In genomic region chr2:69789429-69790069, GRCm38 (mm10) we compare ENCODE assay signal across 7 mouse cellular contexts. TPM values are rescaled to one million over a fixed set of nuclear protein-coding genes. Genes with fewer than 3 reads are reported as not detected.
A peak's percentile ranks its signal among the peaks of the same experiment; 100 is the strongest.
DNase-seq lines count a peak whose midpoint lies in the region; ATAC-seq lines count a peak whose summit lies in the region.

TSS of gene Ccdc173 (minus strand) at chr2:69789575.
TSS of gene Phospho2 (plus strand) at chr2:69789623.

- peak within 1 kb of the TSS; percentile 76 for H3K4me3 ChIP-seq in intestine, embryonic 16.5 days (ENCODE audit: low read length)
- peak within 1 kb of the TSS; percentile 54 for H3K4me3 ChIP-seq in midbrain, embryonic 11.5 days (ENCODE audit: low read depth, low read length)

- H3K27me3 ChIP-seq in intestine, embryonic 16.5 days (replicated peaks; ENCODE audit: control insufficient read depth, insufficient read depth, low read length): no peaks in the 10 kb centered on the region
- H3K27me3 ChIP-seq in midbrain, embryonic 11.5 days (ENCODE audit: control insufficient read depth, insufficient read depth, low read length): no peaks in the 10 kb centered on the region

- WGBS in intestine, embryonic 16.5 days: 1% methylated on average over 48 of the region's 48 CpGs
- WGBS in midbrain, embryonic 11.5 days: 2% methylated on average over 48 of the region's 48 CpGs

- H3K4me2 ChIP-seq in intestine, embryonic 16.5 days (ENCODE audit: low read depth, low read length): peak within 1 kb of the TSS; percentile 72
- H3K4me2 ChIP-seq in midbrain, embryonic 11.5 days: peak within 1 kb of the TSS; percentile 87

- no peaks in the 10 kb centered on the region for H3K9me3 ChIP-seq in intestine, embryonic 16.5 days (ENCODE audit: control insufficient read depth, low read length)
- no peaks in the 10 kb centered on the region for H3K9me3 ChIP-seq in midbrain, embryonic 11.5 days (ENCODE audit: control insufficient read depth, low read length)

- peak; percentile 98 for DNase-seq in adrenal gland, adult 8-10 months
- peak; percentile 95 for DNase-seq in embryo, embryonic 9.5 days (ENCODE audit: extremely low spot score)
- DNase-seq in gastrocnemius, postnatal 4 days (ENCODE audit: low spot score in 2 of 2): peak; percentile 98 to 99
- DNase-seq in left cerebral cortex, postnatal 36 days (ENCODE audit: low spot score in 2 of 2): peak; percentile 97 to 98
- peak; percentile 100 for DNase-seq in midbrain, embryonic 11.5 days (ENCODE audit: low spot score, missing footprints)
- peak; percentile 98 for DNase-seq in skeletal muscle tissue, adult 2 months (ENCODE audit: low read depth, low spot score)

- H3K36me3 ChIP-seq in intestine, embryonic 16.5 days (ENCODE audit: control insufficient read depth, insufficient read depth, low read length): no peaks in the 10 kb centered on the region
- H3K36me3 ChIP-seq in midbrain, embryonic 11.5 days (ENCODE audit: control insufficient read depth, insufficient read depth, low read length): peaks cover 2% of the 10 kb centered on the region; the same call in 1 of the 2 replicates

- H3K4me1 ChIP-seq in intestine, embryonic 16.5 days (ENCODE audit: control insufficient read depth, insufficient read depth, low read length): no peaks in the 10 kb centered on the region
- no peaks in the 10 kb centered on the region for H3K4me1 ChIP-seq in midbrain, embryonic 11.5 days (ENCODE audit: control insufficient read depth, insufficient read depth, low read length)

- intact Hi-C loops in left cerebral cortex, postnatal 36 days (cut with DNase I): loop anchor here (2.0 to 10.0 kb wide), 3 partner anchors 33 to 75 kb away; partner anchors contain the start of genes Klhl23, Ppig and Ssb

- peak; percentile 96 for ATAC-seq in intestine, embryonic 16.5 days
- peak; percentile 96 for ATAC-seq in midbrain, embryonic 11.5 days (ENCODE audit: low FRiP score)

- peak within 1 kb of the TSS; percentile 80 for H3K9ac ChIP-seq in intestine, embryonic 16.5 days (ENCODE audit: low read depth, low read length)
- H3K9ac ChIP-seq in midbrain, embryonic 11.5 days (ENCODE audit: low read length): peak within 1 kb of the TSS; percentile 66

- peak within 1 kb of the TSS; percentile 84 for H3K27ac ChIP-seq in intestine, embryonic 16.5 days (ENCODE audit: low read length)
- peak within 1 kb of the TSS; percentile 57 for H3K27ac ChIP-seq in midbrain, embryonic 11.5 days (ENCODE audit: low read depth, low read length)

RNA-seq across cellular contexts. Expression of gene Ccdc173, which starts in this region (rescaled TPM):
- 1 to 10 TPM; 1.9 to 3.9 (median 2.4) TPM for total RNA-seq in adrenal gland, adult 8-10 months (2022)
- under 1 TPM; 0.83 to 0.88 TPM for total RNA-seq in gastrocnemius, postnatal 4 days (2021)
- polyA plus RNA-seq in intestine, embryonic 16.5 days (2015; fragmentation: Nextera tagmentation; extraction: Ambion mirVana): 0.84 and 0.97 TPM in 2 replicates
- 1 to 10 TPM; 2.4 to 3.1 TPM for total RNA-seq in left cerebral cortex, postnatal 36 days (2021)
- 3.8 and 3.9 TPM in 2 replicates for polyA plus RNA-seq in midbrain, embryonic 11.5 days (2014; fragmentation: Nextera tagmentation; extraction: Ambion mirVana)

RNA-seq across cellular contexts. Expression of gene Phospho2, which starts in this region (rescaled TPM):
- 10 to 100 TPM; 24.4 to 30.8 (median 25.5) TPM for total RNA-seq in adrenal gland, adult 8-10 months (2022)
- 10 to 100 TPM in 1 of 2 experiments, 1 to 10 TPM in 1; 9.5 to 14.0 TPM for total RNA-seq in gastrocnemius, postnatal 4 days (2021)
- 22.4 and 23.1 TPM in 2 replicates for polyA plus RNA-seq in intestine, embryonic 16.5 days (2015; fragmentation: Nextera tagmentation; extraction: Ambion mirVana)
- total RNA-seq in left cerebral cortex, postnatal 36 days (2021): 10 to 100 TPM; 20.3 to 24.5 TPM
- polyA plus RNA-seq in midbrain, embryonic 11.5 days (2014; fragmentation: Nextera tagmentation; extraction: Ambion mirVana): 44.3 and 49.9 TPM in 2 replicates

Comparison
In these comparisons a context has a peak if more than half of its experiments do, and no peak if none do; other contexts are left out.
1. Peak in every context shown above with its lines: DNase-seq, ATAC-seq, H3K4me3 ChIP-seq and H3K27ac ChIP-seq.